8 mouse cellular contexts compared by ENCODE assay signal in the genomic region with DNA sequence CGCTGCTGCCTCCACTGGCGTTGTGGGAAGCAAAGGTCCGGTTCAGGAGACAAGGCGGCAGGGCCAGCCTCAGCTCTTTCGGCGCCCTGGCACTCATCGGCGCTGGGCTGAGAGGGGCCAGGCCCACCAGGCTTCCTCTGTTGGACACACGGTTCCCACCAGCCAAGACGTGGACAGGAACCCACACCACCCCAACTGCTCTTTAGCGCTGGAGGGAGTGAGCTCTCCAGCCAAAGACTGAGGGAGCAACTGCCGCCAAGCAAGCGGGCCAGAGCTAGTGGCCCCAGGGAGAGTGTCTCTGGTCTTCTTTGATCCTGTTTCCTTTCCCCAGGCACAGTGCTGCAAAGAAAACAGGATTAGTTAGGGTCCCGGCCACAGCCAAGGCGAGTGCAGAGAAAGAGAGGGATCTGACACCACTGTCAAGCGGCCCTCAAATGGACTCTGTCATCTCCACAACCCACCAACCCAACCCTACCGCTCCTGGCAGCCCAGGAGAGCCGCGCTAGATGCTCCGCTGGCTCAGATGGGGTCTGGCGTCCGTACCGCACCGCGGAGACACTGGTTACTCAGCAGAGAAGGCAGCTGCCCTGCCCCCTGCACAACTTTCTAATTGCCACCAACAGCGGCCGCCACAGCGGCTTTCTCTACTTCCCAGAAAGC. TPM values are rescaled to one million over a fixed set of nuclear protein-coding genes. Genes with fewer than 3 reads are reported as not detected.
DNase-seq lines count a peak whose midpoint lies in the region; ATAC-seq lines count a peak whose summit lies in the region.
"Had no signal": no experiment of that assay in that cellular context is flagged by ENCODE, and none has a peak within 500 bp of the region (broad histone marks: within the 10 kb centered on the region; RNA-seq: fewer than 3 reads in every experiment).

No protein-coding gene starts in this region.

- peak overlapping the region; percentile 54 for H3K4me2 ChIP-seq in intestine, embryonic 14.5 days (ENCODE audit: low read length)
- peak overlapping the region; percentile 52 for H3K4me2 ChIP-seq in stomach, embryonic 16.5 days (ENCODE audit: low read depth, low read length)

- no peak for DNase-seq in intestine, embryonic 14.5 days (ENCODE audit: low spot score)
- peak; percentile 12 for DNase-seq in mesoderm, embryonic 11.5 days (ENCODE audit: low read depth, low spot score)
- no peak for DNase-seq in thymus, postnatal 10 days (ENCODE audit: low spot score in 2 of 2)
- DNase-seq: liver, embryonic 13.5 days had no signal

- no peaks in the 10 kb centered on the region for H3K9me3 ChIP-seq in megakaryocyte, embryonic 14.5 days
- no peaks in the 10 kb centered on the region for H3K9me3 ChIP-seq in intestine, embryonic 14.5 days (ENCODE audit: control insufficient read depth, low read length)
- no peaks in the 10 kb centered on the region for H3K9me3 ChIP-seq in stomach, embryonic 16.5 days (replicated peaks; ENCODE audit: control insufficient read depth, low read length)
- H3K9me3 ChIP-seq: liver, embryonic 13.5 days had no signal

- no peak overlapping the region for H3K9ac ChIP-seq in intestine, embryonic 14.5 days (ENCODE audit: low read length)
- no peak overlapping the region for H3K9ac ChIP-seq in stomach, embryonic 16.5 days (ENCODE audit: low read length)
- H3K9ac ChIP-seq: liver, embryonic 13.5 days had no signal

- 1% methylated on average over 28 of the region's 28 CpGs for WGBS in intestine, embryonic 14.5 days
- under 1% methylated on average over 28 of the region's 28 CpGs for WGBS in stomach, embryonic 16.5 days

- peaks cover 37% of the 10 kb centered on the region for H3K4me1 ChIP-seq in megakaryocyte, embryonic 14.5 days
- no peaks in the 10 kb centered on the region for H3K4me1 ChIP-seq in intestine, embryonic 14.5 days (replicated peaks; ENCODE audit: control insufficient read depth, insufficient read depth, low read length)
- H3K4me1 ChIP-seq in stomach, embryonic 16.5 days (ENCODE audit: control insufficient read depth, insufficient read depth, low read length) = peaks cover 2% of the 10 kb centered on the region; the same call in 1 of the 2 replicates
- H3K4me1 ChIP-seq: liver, embryonic 13.5 days had no signal

- no peaks in the 10 kb centered on the region for H3K36me3 ChIP-seq in megakaryocyte, embryonic 14.5 days (replicated peaks; ENCODE audit: low read length)
- no peaks in the 10 kb centered on the region for H3K36me3 ChIP-seq in intestine, embryonic 14.5 days (ENCODE audit: control insufficient read depth, insufficient read depth, low read length)
- no peaks in the 10 kb centered on the region for H3K36me3 ChIP-seq in stomach, embryonic 16.5 days (ENCODE audit: control insufficient read depth, insufficient read depth, low read length)
- H3K36me3 ChIP-seq: liver, embryonic 13.5 days had no signal

- H3K27ac ChIP-seq in intestine, embryonic 14.5 days (ENCODE audit: low read depth) = no peak overlapping the region
- no peak overlapping the region for H3K27ac ChIP-seq in stomach, embryonic 16.5 days (ENCODE audit: low read length)
- H3K27ac ChIP-seq: liver, embryonic 13.5 days had no signal

- peaks cover 60% of the 10 kb centered on the region for H3K27me3 ChIP-seq in megakaryocyte, embryonic 14.5 days (replicated peaks)
- H3K27me3 ChIP-seq in intestine, embryonic 14.5 days (replicated peaks; ENCODE audit: control insufficient read depth, insufficient read depth, low read length) = peaks cover 54% of the 10 kb centered on the region
- peaks cover 37% of the 10 kb centered on the region for H3K27me3 ChIP-seq in stomach, embryonic 16.5 days (ENCODE audit: control insufficient read depth, insufficient read depth, low read length)

- no peak for ATAC-seq in megakaryocyte, adult 5-6 weeks (ENCODE audit: poor library complexity, severe bottlenecking)
- 0 out of 2 replicates have a peak, but pooled peaks have one; percentile 3 for ATAC-seq in erythroid progenitor cell, adult 5-6 weeks (replicated peaks; ENCODE audit: low FRiP score, poor library complexity, severe bottlenecking)
- ATAC-seq in intestine, embryonic 14.5 days (replicated peaks; ENCODE audit: low FRiP score, low TSS enrichment, low read depth) = no peak
- ATAC-seq in stomach, embryonic 16.5 days (ENCODE audit: insufficient read depth, low FRiP score) = no peak

- H3K4me3 ChIP-seq in megakaryocyte, embryonic 14.5 days (replicated peaks) = peak overlapping the region; percentile 91
- H3K4me3 ChIP-seq in intestine, embryonic 14.5 days (ENCODE audit: low read depth, low read length) = peak overlapping the region; percentile 33; the same call in 1 of the 2 replicates
- H3K4me3 ChIP-seq in stomach, embryonic 16.5 days (replicated peaks; ENCODE audit: low read length) = peak overlapping the region; percentile 38

RNA-seq across cellular contexts. Expression of gene AI593442, which starts 1.3 kb away (rescaled TPM):
- 0.38 and 0.87 TPM in 2 replicates for polyA plus RNA-seq in megakaryocyte, embryonic 14.5 days (2012; ENCODE audit: insufficient read depth, low replicate concordance)
- not detected in 2 replicates for total RNA-seq in megakaryocyte, adult 5-6 weeks (2015)
- total RNA-seq in megakaryocyte, adult 5-6 weeks (2017) = not detected in 2 replicates
- total RNA-seq in erythroid progenitor cell, adult 5-6 weeks (2015; ENCODE audit: low replicate concordance) = not detected in 2 replicates
- total RNA-seq in erythroid progenitor cell, adult 5-6 weeks (2017; ENCODE audit: low replicate concordance) = not detected in 2 replicates
- polyA plus RNA-seq in intestine, embryonic 14.5 days (2014; fragmentation: Nextera tagmentation; extraction: Ambion mirVana) = 0.67 and 0.76 TPM in 2 replicates
- polyA plus RNA-seq in stomach, embryonic 16.5 days (2015; fragmentation: Nextera tagmentation; extraction: Ambion mirVana) = 1.1 and 1.3 TPM in 2 replicates

Comparison
In these comparisons a context has a peak if more than half of its experiments do, and no peak if none do; other contexts are left out.
1. H3K4me3 ChIP-seq: peak in every context shown above with its lines; median percentile 91 in megakaryocyte, embryonic 14.5 days; 38 in stomach, embryonic 16.5 days; 33 in intestine, embryonic 14.5 days.